Mouse (Mus musculus) c-Kit-positive CD71-negative TER-119-negative erythroid progenitor cells, embryonic 14.5 days (primary cell): ENCODE measurements at regions not wholly inside any gene's neighbourhood (a gene's known extent, or its start where the extent isn't known, plus 50 kb on each side); places are given as distances from the start of the nearest gene placed in this dataset.

ENCODE experiments used
- DNase-seq: peaks from one replicate; pipeline ENCODE4 v3.0.0-alpha.2; 2013; ENCODE audit warnings: low read depth

DNA sequence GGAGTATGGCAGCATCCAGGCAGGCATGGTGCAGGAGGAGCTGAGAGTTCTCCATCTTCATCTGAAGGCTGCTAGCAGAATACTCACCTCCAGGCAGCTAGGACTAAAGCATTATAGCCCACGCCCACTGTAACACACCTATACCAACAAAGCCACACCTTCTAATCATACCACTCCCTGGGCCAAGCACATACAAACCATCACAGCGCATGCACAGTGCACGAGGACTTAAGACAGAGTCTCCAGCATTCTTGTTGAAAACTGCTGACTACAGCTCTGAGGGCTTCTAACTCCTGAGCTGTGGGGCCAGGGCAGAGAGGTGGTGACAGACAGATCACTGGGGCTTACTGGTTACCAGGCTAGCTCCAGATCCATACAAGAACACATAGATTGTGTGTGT lies 68.0 kb upstream of the Cnot2 start:
- DNase-seq: no peak

DNA sequence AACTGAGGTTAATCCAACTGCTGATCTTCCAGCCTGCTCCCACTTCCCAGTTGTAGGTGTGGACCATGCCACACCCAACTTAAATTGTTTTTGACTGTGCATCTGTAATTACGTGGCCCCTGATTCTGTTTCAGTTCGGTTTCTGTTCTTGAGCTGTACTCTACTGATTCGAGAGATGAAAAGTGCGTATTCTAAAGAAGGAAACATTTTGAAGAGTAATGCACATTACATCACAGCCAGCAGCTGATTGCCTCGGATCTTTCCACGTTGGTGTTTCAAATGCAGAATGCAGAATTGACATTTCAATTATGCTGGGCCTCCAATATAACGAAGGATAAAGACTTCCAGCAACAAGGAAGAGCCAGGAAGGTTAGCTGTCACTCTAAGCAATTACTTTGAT lies 64.7 kb upstream of the Cnot2 start:
- DNase-seq: no peak

DNA sequence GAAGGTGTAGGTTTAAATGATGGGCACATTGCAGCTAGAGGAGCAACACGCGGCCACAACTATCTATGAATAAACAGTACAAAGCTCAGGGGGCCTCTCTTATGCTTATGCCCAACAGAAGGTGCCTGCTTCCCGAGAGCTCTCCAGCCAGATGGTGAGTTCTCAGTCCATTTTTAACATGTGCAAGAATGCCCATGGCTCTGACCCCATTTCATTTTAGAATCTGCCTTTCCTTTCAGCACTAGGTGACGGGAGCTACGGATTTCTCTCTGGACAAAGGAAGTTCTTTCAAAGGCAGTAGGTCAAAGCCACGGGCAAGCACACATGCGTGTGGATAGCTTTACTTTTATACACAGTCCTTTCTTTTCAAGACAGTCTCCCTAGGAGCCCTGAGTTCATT lies 64.3 kb upstream of the Cnot2 start:
- DNase-seq: no peak

DNA sequence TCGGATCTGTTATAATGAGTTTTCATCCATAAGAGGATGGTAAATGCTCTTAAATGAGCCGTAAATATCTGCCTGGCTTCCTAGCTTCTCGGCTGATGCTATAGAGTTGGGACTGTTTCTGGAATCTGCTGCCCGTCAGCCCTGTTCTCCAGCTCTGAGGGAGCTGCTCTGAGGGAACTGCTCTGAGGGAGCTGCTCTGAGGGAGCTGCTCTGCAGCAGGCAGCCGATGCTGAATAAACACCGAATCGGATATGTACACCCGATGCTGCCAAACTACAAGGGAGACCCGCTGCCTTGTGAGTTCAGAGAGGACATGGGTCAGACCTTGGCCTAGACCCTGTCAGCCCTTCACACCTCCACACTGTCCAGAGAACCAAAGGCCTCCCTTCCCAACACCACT lies 63.8 kb upstream of the Cnot2 start:
- DNase-seq: no peak
